In the genomic region with DNA sequence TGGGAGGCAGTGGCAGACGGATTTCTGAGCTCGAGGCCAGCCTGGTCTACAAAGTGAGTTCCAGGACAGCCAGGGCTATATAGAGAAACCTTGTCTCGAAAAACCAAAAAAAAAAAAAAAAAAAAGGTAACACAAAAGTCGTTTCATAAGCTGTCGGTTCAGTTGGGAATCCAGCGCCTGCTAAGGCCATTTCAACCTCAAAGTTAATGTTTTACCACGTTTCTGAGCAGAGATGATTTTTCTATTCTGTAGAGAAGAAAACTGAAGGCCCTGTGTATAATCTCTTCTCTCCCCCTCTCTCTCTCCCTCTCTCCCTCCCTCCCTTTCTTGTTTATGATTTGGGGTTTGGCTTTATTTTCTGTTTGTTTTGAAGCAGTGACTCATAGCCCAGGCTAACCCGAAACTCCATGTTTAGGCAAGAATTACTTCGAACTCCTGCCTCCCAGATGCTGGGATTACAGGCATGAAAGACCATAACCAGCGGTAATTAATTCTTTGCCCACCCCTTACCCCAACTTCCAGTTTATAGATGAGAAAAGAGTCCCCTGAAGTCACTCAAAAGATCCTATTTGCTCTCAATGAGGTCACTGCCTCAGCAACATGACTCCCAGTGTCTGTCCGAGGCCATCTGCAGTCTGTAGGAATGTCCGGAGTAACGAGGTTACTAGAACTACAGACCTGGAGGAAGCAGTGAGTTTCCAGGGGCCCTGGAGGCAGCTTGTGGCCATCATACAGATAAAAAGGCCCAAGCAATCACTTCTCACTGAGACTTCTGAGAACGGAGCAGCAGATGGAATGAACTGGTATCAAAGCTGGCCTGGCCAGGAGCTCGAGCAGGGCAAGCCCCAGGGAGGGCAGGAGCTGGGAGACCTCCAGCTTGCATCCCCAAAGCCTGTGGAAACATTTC, we compare ENCODE assay signal across 7 mouse cellular contexts. TPM values are rescaled to one million over a fixed set of nuclear protein-coding genes. Genes with fewer than 3 reads are reported as not detected.
DNase-seq lines count a peak whose midpoint lies in the region; ATAC-seq lines count a peak whose summit lies in the region.

No protein-coding gene starts in this region.

- H3K9me3 ChIP-seq in lung, embryonic 16.5 days (ENCODE audit: control insufficient read depth, low read length) = no peaks in the 10 kb centered on the region
- no peaks in the 10 kb centered on the region for H3K9me3 ChIP-seq in forebrain, embryonic 11.5 days (ENCODE audit: control insufficient read depth, low read length)
- no peaks in the 10 kb centered on the region for H3K9me3 ChIP-seq in limb, embryonic 11.5 days (ENCODE audit: control insufficient read depth, low read length)
- no peaks in the 10 kb centered on the region for H3K9me3 ChIP-seq in stomach, embryonic 15.5 days

- H3K27ac ChIP-seq in lung, embryonic 16.5 days (ENCODE audit: low read length) = peak overlapping the region; percentile 71
- H3K27ac ChIP-seq in forebrain, embryonic 11.5 days (ENCODE audit: low read depth, low read length) = 0 out of 2 replicates have a peak overlapping the region, but pooled peaks have one; percentile 41
- H3K27ac ChIP-seq in limb, embryonic 11.5 days (replicated peaks; ENCODE audit: low read depth, low read length) = no peak overlapping the region
- H3K27ac ChIP-seq in stomach, embryonic 15.5 days = peak overlapping the region; percentile 94

- WGBS in lung, embryonic 16.5 days = 32% methylated on average over 15 of the region's 15 CpGs
- 41% methylated on average over 15 of the region's 15 CpGs for WGBS in forebrain, embryonic 11.5 days
- WGBS in limb, embryonic 11.5 days = 37% methylated on average over 15 of the region's 15 CpGs
- WGBS in stomach, embryonic 15.5 days = 33% methylated on average over 15 of the region's 15 CpGs

- H3K9ac ChIP-seq in lung, embryonic 16.5 days (ENCODE audit: low read length) = peak overlapping the region; percentile 58
- H3K9ac ChIP-seq in forebrain, embryonic 11.5 days (ENCODE audit: low read length) = peak overlapping the region; percentile 27; the same call in 1 of the 2 replicates
- H3K9ac ChIP-seq in limb, embryonic 11.5 days (ENCODE audit: low read length) = peak overlapping the region; percentile 5; the same call in 1 of the 2 replicates
- no peak overlapping the region; the same call in 1 of the 2 replicates for H3K9ac ChIP-seq in stomach, embryonic 15.5 days

- H3K4me3 ChIP-seq in lung, embryonic 16.5 days (ENCODE audit: low read length) = peak overlapping the region; percentile 97
- peak overlapping the region; percentile 77 for H3K4me3 ChIP-seq in forebrain, embryonic 11.5 days (ENCODE audit: low read depth, low read length)
- peak overlapping the region; percentile 76; the same call in 1 of the 2 replicates for H3K4me3 ChIP-seq in limb, embryonic 11.5 days (ENCODE audit: low read depth, low read length)
- peak overlapping the region; percentile 90 for H3K4me3 ChIP-seq in stomach, embryonic 15.5 days (replicated peaks)

- DNase-seq in lung, postnatal 14 days = no peak
- DNase-seq in forebrain, embryonic 11.5 days (ENCODE audit: low spot score) = no peak
- DNase-seq in limb, embryonic 11.5 days (ENCODE audit: low spot score) = no peak
- no peak for DNase-seq in left cerebral cortex, adult 11 months (ENCODE audit: low spot score)

- H3K27me3 ChIP-seq in lung, embryonic 16.5 days (ENCODE audit: control insufficient read depth, insufficient read depth, low read depth, low read length) = no peaks in the 10 kb centered on the region
- no peaks in the 10 kb centered on the region for H3K27me3 ChIP-seq in forebrain, embryonic 11.5 days (ENCODE audit: control insufficient read depth, insufficient read depth, low read length)
- H3K27me3 ChIP-seq in limb, embryonic 11.5 days (ENCODE audit: control insufficient read depth, insufficient read depth, low read length) = no peaks in the 10 kb centered on the region
- H3K27me3 ChIP-seq in stomach, embryonic 15.5 days (replicated peaks) = no peaks in the 10 kb centered on the region

- peaks cover 24% of the 10 kb centered on the region for H3K4me1 ChIP-seq in lung, embryonic 16.5 days (replicated peaks; ENCODE audit: control insufficient read depth, insufficient read depth, low read length)
- peaks cover 13% of the 10 kb centered on the region for H3K4me1 ChIP-seq in forebrain, embryonic 11.5 days (replicated peaks; ENCODE audit: control insufficient read depth, insufficient read depth, low read length)
- H3K4me1 ChIP-seq in limb, embryonic 11.5 days (ENCODE audit: control insufficient read depth, insufficient read depth, low read length) = peaks cover 14% of the 10 kb centered on the region
- peaks cover 22% of the 10 kb centered on the region for H3K4me1 ChIP-seq in stomach, embryonic 15.5 days

- H3K4me2 ChIP-seq in lung, embryonic 16.5 days (ENCODE audit: low read depth, low read length) = peak overlapping the region; percentile 95
- H3K4me2 ChIP-seq in forebrain, embryonic 11.5 days (ENCODE audit: low read depth, low read length, severe bottlenecking) = peak overlapping the region; percentile 40; the same call in 1 of the 2 replicates
- H3K4me2 ChIP-seq in limb, embryonic 11.5 days (ENCODE audit: low read depth, severe bottlenecking) = peak overlapping the region; percentile 87; the same call in 1 of the 2 replicates
- H3K4me2 ChIP-seq in stomach, embryonic 15.5 days = peak overlapping the region; percentile 86

- H3K36me3 ChIP-seq in lung, embryonic 16.5 days (ENCODE audit: control insufficient read depth, insufficient read depth, low read length) = peaks cover 3% of the 10 kb centered on the region; the same call in 1 of the 2 replicates
- H3K36me3 ChIP-seq in forebrain, embryonic 11.5 days (ENCODE audit: control insufficient read depth, insufficient read depth, low read length) = no peaks in the 10 kb centered on the region
- peaks cover 5% of the 10 kb centered on the region for H3K36me3 ChIP-seq in limb, embryonic 11.5 days (ENCODE audit: control insufficient read depth, insufficient read depth, low read length)
- peaks cover 2% of the 10 kb centered on the region; the same call in 1 of the 2 replicates for H3K36me3 ChIP-seq in stomach, embryonic 15.5 days

- ATAC-seq in lung, embryonic 16.5 days (ENCODE audit: low read depth) = no peak
- no peak for ATAC-seq in forebrain, embryonic 11.5 days (replicated peaks; ENCODE audit: low FRiP score)
- 0 out of 2 replicates have a peak, but pooled peaks have one; percentile 0 for ATAC-seq in limb, embryonic 11.5 days (ENCODE audit: insufficient number of reproducible peaks, low FRiP score, low TSS enrichment, low read depth)
- 0 out of 2 replicates have a peak, but pooled peaks have one; percentile 0 for ATAC-seq in stomach, embryonic 15.5 days (ENCODE audit: insufficient read depth, low FRiP score, low read depth)
- ATAC-seq in megakaryocyte progenitor cell, adult 5-6 weeks (replicated peaks; ENCODE audit: poor library complexity) = no peak

RNA-seq across cellular contexts. Expression of a gene that starts 1.4 kb away (rescaled TPM):
- 234 and 252 TPM in 2 replicates for polyA plus RNA-seq in lung, embryonic 16.5 days (2015; fragmentation: Nextera tagmentation; extraction: Ambion mirVana)
- 196 and 214 TPM in 2 replicates for polyA plus RNA-seq in forebrain, embryonic 11.5 days (2014; fragmentation: Nextera tagmentation; extraction: Ambion mirVana)
- 166 and 180 TPM in 2 replicates for polyA plus RNA-seq in limb, embryonic 11.5 days (2014; fragmentation: Nextera tagmentation; extraction: Ambion mirVana)
- polyA plus RNA-seq in stomach, embryonic 15.5 days (2015; fragmentation: Nextera tagmentation; extraction: Ambion mirVana) = 256 and 259 TPM in 2 replicates
- 95.5 and 124 TPM in 2 replicates for total RNA-seq in megakaryocyte progenitor cell, adult 5-6 weeks (2015)
- total RNA-seq in megakaryocyte progenitor cell, adult 5-6 weeks (2017) = 48.7 and 52.7 TPM in 2 replicates

RNA-seq across cellular contexts. Expression of a gene that starts 15.9 kb away (rescaled TPM):
- polyA plus RNA-seq in lung, embryonic 16.5 days (2015; fragmentation: Nextera tagmentation; extraction: Ambion mirVana) = 1.8 and 2.9 TPM in 2 replicates
- polyA plus RNA-seq in forebrain, embryonic 11.5 days (2014; fragmentation: Nextera tagmentation; extraction: Ambion mirVana) = 33.1 and 35.4 TPM in 2 replicates
- 0.57 and 1.0 TPM in 2 replicates for polyA plus RNA-seq in limb, embryonic 11.5 days (2014; fragmentation: Nextera tagmentation; extraction: Ambion mirVana)
- polyA plus RNA-seq in stomach, embryonic 15.5 days (2015; fragmentation: Nextera tagmentation; extraction: Ambion mirVana) = 8.8 and 9.2 TPM in 2 replicates
- not detected in 2 replicates for total RNA-seq in megakaryocyte progenitor cell, adult 5-6 weeks (2015)
- not detected in 2 replicates for total RNA-seq in megakaryocyte progenitor cell, adult 5-6 weeks (2017)

RNA-seq across cellular contexts. Expression of a gene that starts 21.0 kb away (rescaled TPM):
- 195 and 201 TPM in 2 replicates for polyA plus RNA-seq in lung, embryonic 16.5 days (2015; fragmentation: Nextera tagmentation; extraction: Ambion mirVana)
- polyA plus RNA-seq in forebrain, embryonic 11.5 days (2014; fragmentation: Nextera tagmentation; extraction: Ambion mirVana) = 65.7 and 72.8 TPM in 2 replicates
- polyA plus RNA-seq in limb, embryonic 11.5 days (2014; fragmentation: Nextera tagmentation; extraction: Ambion mirVana) = 58.8 and 60.5 TPM in 2 replicates
- polyA plus RNA-seq in stomach, embryonic 15.5 days (2015; fragmentation: Nextera tagmentation; extraction: Ambion mirVana) = 155 and 161 TPM in 2 replicates
- 119 and 136 TPM in 2 replicates for total RNA-seq in megakaryocyte progenitor cell, adult 5-6 weeks (2015)
- 44.0 and 45.4 TPM in 2 replicates for total RNA-seq in megakaryocyte progenitor cell, adult 5-6 weeks (2017)

RNA-seq across cellular contexts. Expression of a gene that starts 38.3 kb away (rescaled TPM):
- polyA plus RNA-seq in lung, embryonic 16.5 days (2015; fragmentation: Nextera tagmentation; extraction: Ambion mirVana) = 2.9 and 3.9 TPM in 2 replicates
- 11.0 and 11.2 TPM in 2 replicates for polyA plus RNA-seq in forebrain, embryonic 11.5 days (2014; fragmentation: Nextera tagmentation; extraction: Ambion mirVana)
- 5.5 and 7.9 TPM in 2 replicates for polyA plus RNA-seq in limb, embryonic 11.5 days (2014; fragmentation: Nextera tagmentation; extraction: Ambion mirVana)
- 5.5 and 6.1 TPM in 2 replicates for polyA plus RNA-seq in stomach, embryonic 15.5 days (2015; fragmentation: Nextera tagmentation; extraction: Ambion mirVana)
- total RNA-seq in megakaryocyte progenitor cell, adult 5-6 weeks (2015) = 0.05 and 0.07 TPM in 2 replicates
- total RNA-seq in megakaryocyte progenitor cell, adult 5-6 weeks (2017) = 0.04 and 0.24 TPM in 2 replicates

RNA-seq across cellular contexts. Expression of a gene that starts 43.1 kb away (rescaled TPM):
- polyA plus RNA-seq in lung, embryonic 16.5 days (2015; fragmentation: Nextera tagmentation; extraction: Ambion mirVana) = 8.9 and 18.2 TPM in 2 replicates
- polyA plus RNA-seq in forebrain, embryonic 11.5 days (2014; fragmentation: Nextera tagmentation; extraction: Ambion mirVana) = 33.8 and 36.8 TPM in 2 replicates
- polyA plus RNA-seq in limb, embryonic 11.5 days (2014; fragmentation: Nextera tagmentation; extraction: Ambion mirVana) = 20.4 and 24.6 TPM in 2 replicates
- polyA plus RNA-seq in stomach, embryonic 15.5 days (2015; fragmentation: Nextera tagmentation; extraction: Ambion mirVana) = 31.8 and 68.8 TPM in 2 replicates
- 1.1 and 2.0 TPM in 2 replicates for total RNA-seq in megakaryocyte progenitor cell, adult 5-6 weeks (2015)
- total RNA-seq in megakaryocyte progenitor cell, adult 5-6 weeks (2017) = 0.61 and 0.62 TPM in 2 replicates

Comparison
In these comparisons a context has a peak if more than half of its experiments do, and no peak if none do; other contexts are left out.
1. ATAC-seq: peak in limb, embryonic 11.5 days (single experiment) and stomach, embryonic 15.5 days (single experiment); none in lung, embryonic 16.5 days (single experiment), forebrain, embryonic 11.5 days (single experiment) and megakaryocyte progenitor cell, adult 5-6 weeks (single experiment).
2. H3K4me2 ChIP-seq: peak in every context shown above with its lines; median percentile 95 in lung, embryonic 16.5 days; 87 in limb, embryonic 11.5 days; 86 in stomach, embryonic 15.5 days; 40 in forebrain, embryonic 11.5 days.
3. Peak in every context shown above with its lines, with median percentiles within 50 percentile points of each other: H3K4me3 ChIP-seq.